Mouse (Mus musculus) adrenal gland, postnatal 14 days (tissue): Measurements from ENCODE around the gene Cand2. TPM values are rescaled to one million over a fixed set of nuclear protein-coding genes. Genes with fewer than 3 reads are reported as not detected.

Experiments
- DNase-seq: peaks from one replicate; pipeline ENCODE4 v3.0.0; 2021; ENCODE audit warnings: mixed read lengths
- long read RNA-seq, 2 experiments: library from polyadenylated mRNA; stranded (forward); transcript quantifications; one replicate each; pipeline ENCODE4 v2.0.0; 2021
- total RNA-seq: library from RNA; stranded (reverse); gene quantifications from 2 replicates; pipeline ENCODE4 v1.2.3, GENCODE M21; 2021

The Cand2 gene
- 8.7 and 9.1 TPM in 2 replicates for total RNA-seq
- long read RNA-seq, experiment 1, full-length matches to known transcripts: 4 of 14 reads
- long read RNA-seq, experiment 1, partial matches to known transcripts: 7 of 14 reads
- long read RNA-seq, experiment 1, other reads (novel, unspliced or antisense): 3 of 14 reads
- long read RNA-seq, experiment 2, full-length matches to known transcripts: 3 of 9 reads
- long read RNA-seq, experiment 2, partial matches to known transcripts: 6 of 9 reads
- long read RNA-seq, experiment 2, other reads (novel, unspliced or antisense): 0 of 9 reads

DNA sequence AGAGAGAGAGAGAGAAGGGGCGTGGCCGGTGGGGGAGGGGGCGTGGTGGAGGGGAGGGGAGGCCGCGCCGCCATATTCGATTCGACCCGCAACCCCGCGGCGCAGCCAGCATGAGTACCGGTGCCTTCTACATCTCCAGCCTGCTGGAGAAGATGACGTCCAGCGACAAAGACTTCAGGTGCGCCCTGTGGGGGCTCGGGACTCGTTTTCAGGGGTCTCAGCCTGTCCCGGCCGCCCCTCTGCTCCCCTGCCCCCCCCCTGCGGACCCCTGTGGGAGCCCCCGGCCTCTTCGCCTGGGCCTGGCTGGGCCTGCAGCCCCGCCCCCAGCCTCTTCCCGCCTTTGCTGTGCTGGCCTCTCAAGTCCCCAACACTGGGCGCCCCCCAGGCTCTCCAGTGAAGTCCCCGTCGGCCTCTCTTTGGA, at the start of gene Cand2:
TSS of gene Cand2 (plus strand) at position 38 of the 421 bp plus-strand sequence.
- peak; percentile 76 for DNase-seq

DNA sequence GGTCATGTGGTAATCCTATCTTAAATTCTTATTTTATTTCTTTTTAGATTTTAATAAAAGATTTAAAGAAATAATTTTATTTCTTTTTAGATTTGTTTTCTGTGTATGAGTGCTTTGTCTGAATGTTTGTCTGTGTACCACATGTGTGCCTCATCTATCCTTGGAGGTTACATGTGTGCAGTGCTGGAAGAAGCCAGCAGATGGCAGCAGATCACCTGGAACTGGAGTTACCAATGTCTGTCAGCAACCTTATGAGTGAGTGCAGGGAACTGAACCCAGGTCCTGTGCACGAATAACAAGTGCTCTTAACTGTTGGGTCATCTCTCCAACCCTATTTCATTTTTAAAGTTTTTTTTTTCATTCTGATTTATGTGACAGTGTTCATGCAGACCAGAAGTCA, 47.2 kb upstream of the Cand2 start:
- DNase-seq: peak; percentile 70

- DNase-seq: no peak
These were observed 46.8 kb upstream of the Cand2 start for GRCm38 (mm10) chr6:115727570-115727969.

DNA sequence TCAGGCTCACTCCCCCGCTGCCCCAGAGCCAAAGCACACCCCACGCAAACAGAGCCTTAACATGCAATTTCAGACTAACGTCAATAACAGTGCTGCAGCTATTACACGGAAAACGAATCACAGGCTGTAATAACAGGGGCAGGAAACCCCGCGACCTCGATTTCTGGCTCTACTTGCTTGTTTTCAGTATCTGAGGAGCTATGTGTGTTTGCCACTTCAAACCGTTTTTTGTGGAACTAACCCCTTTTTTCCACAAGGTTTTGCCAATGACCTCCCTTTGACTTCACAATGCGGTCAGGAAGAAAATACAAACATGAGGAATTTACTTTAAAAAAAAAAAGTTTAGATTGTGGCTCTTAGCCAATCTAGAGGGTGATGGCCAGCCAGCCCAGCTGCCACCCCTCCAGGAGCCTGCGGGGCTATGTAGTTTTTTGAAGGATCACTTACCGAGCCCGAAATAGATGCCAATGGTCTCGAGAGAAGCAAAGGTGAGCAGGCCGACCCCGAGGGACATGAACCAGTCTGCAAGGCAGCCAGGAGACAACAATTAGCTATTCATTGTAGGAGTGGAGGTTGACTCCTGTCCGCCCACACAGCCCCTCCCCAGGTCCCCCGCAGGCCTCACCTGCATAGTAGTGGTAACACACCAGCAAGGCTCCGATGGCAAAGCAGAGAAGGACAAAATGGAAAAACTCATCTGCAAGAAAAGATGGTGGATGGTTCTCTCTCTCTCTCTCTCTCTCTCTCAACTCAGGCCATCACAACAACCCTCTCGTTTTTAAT, 43.6 kb upstream of the Cand2 start:
- no peak for DNase-seq

DNA sequence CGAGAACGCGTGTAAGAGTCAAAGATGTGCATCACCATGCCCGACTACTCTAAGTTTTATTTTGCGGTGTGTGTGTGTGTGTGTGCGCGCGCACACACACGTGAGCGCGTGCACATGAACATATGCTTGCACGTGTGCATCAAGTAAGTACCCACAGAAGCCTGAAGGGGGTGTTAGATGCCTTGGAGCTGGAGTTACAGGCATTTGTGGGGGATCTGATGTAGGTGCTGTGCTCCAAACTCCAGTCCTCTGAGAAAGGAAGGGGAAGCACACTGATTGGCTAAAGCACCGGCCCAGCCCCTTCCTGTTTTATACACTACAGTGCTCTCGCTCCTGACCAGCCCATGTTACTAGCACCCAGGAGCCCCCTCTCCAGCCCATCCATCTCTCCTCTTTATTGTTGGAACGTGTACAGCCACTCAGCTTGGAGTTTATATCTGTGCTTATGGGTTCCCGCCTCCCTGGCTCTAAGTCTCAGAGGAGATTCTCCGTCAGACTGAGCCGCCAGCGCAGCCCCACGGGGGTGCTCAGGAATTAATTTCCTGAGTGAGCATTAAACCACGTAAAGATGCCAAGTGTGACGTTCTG, 41.9 kb upstream of the Cand2 start:
- DNase-seq: no peak

- DNase-seq: peak; percentile 62
These were observed 39.4 kb upstream of the Cand2 start for GRCm38 (mm10) chr6:115734909-115735308.

GRCm38 (mm10) chr6:115739056-115739455, 35.3 kb upstream of the Cand2 start:
- peak; percentile 26 for DNase-seq

DNA sequence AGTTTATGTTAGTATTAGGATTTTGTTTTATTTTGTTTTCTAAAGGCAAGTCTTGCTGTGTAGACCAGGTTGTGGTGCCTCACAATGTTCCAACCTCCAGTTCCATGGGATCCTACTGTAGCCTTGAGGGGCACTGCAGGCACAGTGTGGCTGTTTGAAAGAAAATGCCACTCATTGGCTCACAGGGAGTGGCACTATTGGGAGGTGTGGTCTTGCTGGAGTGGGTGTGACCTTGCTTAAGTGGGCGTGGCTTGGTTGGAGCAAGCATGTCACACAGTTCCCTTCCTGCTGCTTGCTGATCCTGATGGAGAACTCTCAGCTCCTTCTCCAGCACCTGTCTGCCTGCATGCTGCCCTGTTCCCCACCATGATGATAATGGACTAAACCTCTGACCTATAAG, 30.8 kb upstream of the Cand2 start:
- DNase-seq: peak; percentile 65

- no peak for DNase-seq
These were observed 28.0 kb upstream of the Cand2 start for GRCm38 (mm10) chr6:115746326-115746725.

GRCm38 (mm10) chr6:115755536-115755935, 18.8 kb upstream of the Cand2 start:
- no peak for DNase-seq

- DNase-seq: no peak
These were observed 15.3 kb upstream of the Cand2 start for GRCm38 (mm10) chr6:115758981-115759435.

DNA sequence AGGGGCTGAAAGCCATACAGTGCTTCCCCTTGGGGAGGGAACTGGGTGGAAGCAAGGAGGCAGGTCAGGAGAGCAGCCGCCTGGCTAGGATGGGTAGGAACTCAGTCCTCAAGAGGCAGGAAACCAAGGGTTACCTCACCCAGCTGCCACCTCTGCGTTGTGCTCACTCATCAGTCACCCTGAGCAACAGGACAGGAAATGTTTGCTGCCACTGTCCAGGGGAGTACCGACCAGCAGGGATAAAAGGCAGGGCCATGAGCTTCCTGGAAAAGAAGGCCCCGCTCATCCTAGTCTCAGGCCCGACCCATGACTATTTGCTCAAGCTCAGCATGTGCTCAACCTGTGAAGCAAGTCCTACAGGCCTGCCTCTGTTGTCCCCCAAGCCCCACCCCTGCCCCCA, 14.9 kb upstream of the Cand2 start:
- DNase-seq: no peak

DNA sequence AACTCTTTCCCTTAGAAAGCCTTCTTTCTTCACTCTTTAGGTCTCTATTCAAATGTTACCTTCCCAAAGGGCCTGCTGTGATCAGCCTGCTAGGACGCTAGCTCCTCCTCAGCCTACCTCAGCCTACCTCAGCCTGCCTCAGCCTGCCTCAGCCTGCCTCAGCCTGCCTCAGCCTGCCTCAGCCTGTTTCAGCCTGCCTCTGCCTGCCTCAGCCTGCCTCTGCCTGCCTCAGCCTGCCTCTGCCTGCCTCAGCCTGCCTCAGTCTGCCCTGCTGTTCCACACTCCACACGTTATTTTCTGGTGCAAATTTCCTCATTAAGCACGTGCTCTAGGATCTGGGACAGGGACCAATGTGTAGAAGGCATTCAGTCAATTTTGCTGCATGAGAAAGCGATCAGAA, 14.2 kb upstream of the Cand2 start:
- no peak for DNase-seq

- no peak for DNase-seq
These were observed 13.4 kb upstream of the Cand2 start for GRCm38 (mm10) chr6:115760982-115761381.

DNA sequence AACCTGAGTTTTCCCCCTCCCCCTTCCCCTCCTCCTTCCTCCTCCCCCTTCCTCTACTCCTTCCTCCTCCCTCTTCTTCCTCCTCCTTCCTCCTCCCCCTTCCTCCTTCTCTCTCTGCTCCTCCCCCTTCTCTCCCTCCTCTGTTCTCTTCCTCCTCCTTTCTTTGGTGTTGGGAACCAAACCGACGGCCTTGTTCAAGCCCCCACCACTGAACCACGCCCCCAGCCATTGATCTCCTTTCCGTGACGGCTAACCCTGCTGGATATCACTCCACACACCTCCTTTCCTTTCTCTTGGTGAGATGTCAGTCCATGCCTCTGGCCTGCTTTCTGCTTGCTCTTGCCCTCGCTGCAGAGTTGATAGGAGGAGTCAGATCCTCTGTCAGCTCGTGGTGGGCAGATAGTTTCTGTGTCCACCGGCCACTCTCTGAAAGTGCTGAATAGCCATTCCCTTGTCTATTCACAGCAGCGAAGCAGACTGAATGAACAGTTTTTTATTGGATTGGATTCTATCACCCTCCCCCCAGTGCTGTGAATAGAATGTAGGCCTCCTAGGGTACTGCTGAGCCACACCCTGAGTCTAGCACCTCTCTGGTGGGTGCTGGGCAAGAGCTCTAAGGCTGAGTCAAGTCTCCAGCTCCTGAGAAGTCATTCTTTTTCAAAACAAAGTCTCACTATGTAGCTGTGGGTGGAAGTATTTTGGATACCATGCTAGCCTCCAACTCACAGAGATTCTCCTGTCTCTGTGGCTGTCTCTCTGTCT, 12.2 kb upstream of the Cand2 start, which contains the start of gene Tmem40:
TSS of gene Tmem40 (minus strand) at position 416 of the 762 bp plus-strand sequence.
- DNase-seq: no peak

DNA sequence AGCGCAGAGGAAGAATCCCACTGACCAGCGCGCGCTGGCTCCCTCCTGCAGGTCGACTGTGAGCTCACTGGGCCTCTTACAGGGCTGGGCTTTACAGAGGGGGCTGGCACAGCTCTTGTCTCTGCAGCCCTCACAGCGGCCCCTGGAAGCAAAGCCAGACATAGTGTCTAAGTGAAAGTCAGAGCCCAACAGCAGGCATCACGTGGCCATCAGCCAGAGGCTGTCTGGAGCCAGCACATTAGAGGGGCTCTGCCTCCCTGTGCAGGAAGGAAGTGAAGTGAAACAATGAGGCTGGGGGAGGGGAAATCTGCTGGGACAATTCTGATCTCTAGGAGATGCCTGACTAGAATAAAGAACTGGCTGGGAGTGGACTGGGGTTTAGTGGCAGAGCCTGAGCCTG, 10.2 kb upstream of the Cand2 start:
- DNase-seq: peak; percentile 79

DNA sequence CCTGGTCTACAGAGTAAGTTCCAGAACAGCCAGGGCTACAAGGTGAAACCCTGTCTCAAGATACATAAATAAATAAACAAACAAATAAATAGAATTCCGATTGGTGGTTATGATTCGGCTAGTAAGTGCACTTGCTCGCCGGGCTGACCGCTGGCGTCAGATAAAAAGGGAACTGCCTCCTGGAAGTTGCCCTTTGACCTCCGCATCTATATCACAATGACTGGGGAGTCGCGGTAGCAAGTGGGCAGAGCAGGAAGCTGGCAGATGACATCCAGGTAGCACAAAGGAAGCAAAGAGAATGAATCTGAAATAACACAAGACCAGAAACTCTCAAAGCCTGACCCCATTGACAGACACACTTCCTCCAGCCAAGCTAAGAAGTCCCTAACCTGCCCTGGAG, 7.0 kb upstream of the Cand2 start:
- no peak for DNase-seq

- DNase-seq: no peak
These were observed 6.1 kb upstream of the Cand2 start for GRCm38 (mm10) chr6:115768207-115768606.

DNA sequence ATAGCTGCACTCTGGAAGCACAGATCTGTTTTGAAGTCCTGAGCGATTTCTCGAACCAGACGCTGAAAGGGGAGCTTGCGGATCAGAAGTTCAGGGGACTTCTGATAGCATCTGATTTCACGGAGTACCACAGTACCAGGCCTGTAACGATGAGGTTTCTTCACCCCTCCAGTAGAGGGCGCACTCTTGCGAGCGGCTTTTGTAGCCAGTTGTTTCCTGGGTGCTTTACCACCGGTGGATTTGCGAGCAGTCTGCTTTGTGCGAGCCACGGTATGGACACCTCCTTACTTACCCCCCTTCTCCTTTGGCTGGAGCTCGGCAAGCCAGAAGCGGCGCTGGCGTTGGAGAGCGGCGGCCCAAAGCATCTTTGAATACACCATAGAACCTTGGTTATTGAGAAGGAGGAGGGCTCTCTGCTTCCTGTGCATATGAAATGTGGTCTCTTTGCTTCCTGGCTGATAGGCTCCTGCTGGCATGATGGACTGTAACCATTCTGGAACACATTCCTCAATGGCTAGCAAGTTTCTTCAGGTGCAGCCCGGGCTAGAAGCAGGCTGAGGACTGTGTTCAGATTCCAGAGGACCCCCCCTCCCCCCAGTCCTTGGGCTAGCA, 4.2 kb upstream of the Cand2 start:
- DNase-seq: no peak

DNA sequence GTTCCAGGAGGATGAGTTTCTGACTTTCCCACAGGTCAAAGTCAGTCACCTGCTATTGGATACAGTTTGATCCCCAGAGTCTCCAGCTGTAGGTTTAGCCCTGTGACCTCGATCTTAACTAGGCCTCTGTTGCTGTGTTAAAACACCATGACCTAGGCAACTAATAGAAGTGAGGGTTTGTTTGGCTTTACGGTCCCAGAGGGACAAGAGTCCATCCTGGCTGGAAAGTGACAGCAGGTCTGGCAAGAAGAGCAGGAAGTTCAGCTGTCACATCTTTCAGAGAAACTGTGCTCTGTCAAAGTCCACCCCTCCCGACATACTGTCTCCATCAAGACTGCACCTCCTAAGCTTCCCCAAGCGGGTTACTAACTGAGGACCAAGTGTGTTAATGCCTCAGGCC, 3.5 kb upstream of the Cand2 start:
- no peak for DNase-seq

DNA sequence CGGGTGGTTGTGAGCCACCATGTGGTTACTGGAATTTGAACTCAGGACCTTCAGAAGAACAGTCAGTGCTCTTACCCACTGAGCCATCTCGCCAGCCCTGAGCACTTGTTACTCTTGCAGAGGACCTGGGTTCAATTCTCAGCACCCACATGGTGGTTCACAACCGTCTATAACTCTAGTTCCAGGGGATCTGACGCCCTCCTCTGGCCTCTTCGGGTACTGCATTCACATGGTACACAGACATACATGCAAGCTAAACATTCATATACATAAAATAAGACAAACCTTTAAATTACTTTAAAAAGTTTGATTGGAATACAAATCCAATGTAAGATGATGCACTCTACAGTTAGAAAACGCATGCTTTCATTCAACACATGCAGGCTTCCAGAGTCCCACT, 2.1 kb upstream of the Cand2 start:
- no peak for DNase-seq

DNA sequence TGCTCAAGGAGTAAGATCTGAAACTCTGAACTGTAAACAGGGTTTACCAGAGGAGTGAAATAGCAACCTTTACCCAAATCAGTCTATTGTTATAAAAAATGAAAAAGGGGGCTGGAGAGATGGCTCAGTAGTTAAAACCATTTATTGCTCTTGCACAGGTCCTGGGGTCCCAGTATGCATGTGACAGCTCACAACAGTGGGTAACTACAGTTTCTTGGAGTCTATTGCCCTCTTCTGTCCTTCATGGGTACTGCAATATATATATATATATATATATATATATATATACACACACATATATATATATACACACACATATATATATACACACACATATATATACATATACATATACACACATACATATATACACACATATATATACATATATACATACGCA, 1.7 kb upstream of the Cand2 start:
- no peak for DNase-seq
